Mouse (Mus musculus) limb, embryonic 13.5 days (tissue): ENCODE data around the gene Fitm2. TPM values are rescaled to one million over a fixed set of nuclear protein-coding genes. Genes with fewer than 3 reads are reported as not detected.
"Not testable (repeated sequence)": the region's sequence is repeated elsewhere in the genome, so short reads cannot be mapped to it uniquely, and the experiment has no call there.

ENCODE experiments used
- ATAC-seq: fragments of 200-750 bp; cut with Nextera tagmentation; 2 replicates; pipeline ENCODE4 v1.8.0; 2017; ENCODE audit warnings: low read depth, moderate number of reproducible peaks, moderate TSS enrichment; ENCODE audit not compliant: low FRiP score
- H3K27ac ChIP-seq: fragments of 300-500 bp; sonication (generic); 2 replicates; pipeline ENCODE4 v1.5.1; 2015; ENCODE audit warnings: inconsistent platforms, mild to moderate bottlenecking, moderate library complexity
- H3K27me3 ChIP-seq: fragments of 300-500 bp; sonication (generic); 2 replicates; pipeline ENCODE4 v1.6.1; 2015; ENCODE audit warnings: mild to moderate bottlenecking, inconsistent platforms
- H3K36me3 ChIP-seq: fragments of 300-500 bp; sonication (generic); 2 replicates; pipeline ENCODE4 v1.6.1; 2015; ENCODE audit warnings: inconsistent platforms, mild to moderate bottlenecking, moderate library complexity
- H3K4me1 ChIP-seq: fragments of 300-500 bp; sonication (generic); 2 replicates; pipeline ENCODE4 v1.6.1; 2015; ENCODE audit warnings: inconsistent platforms
- H3K4me2 ChIP-seq: fragments of 300-500 bp; sonication (generic); replicated peaks from 2 replicates; pipeline ENCODE4 v1.6.1; 2015; ENCODE audit warnings: inconsistent platforms, mild to moderate bottlenecking, moderate library complexity
- H3K4me3 ChIP-seq: fragments of 300-500 bp; sonication (generic); 2 replicates; pipeline ENCODE4 v1.5.1; 2015; ENCODE audit warnings: moderate library complexity, mild to moderate bottlenecking, inconsistent platforms
- H3K9ac ChIP-seq: fragments of 300-500 bp; sonication (generic); 2 replicates; pipeline ENCODE4 v1.6.1; 2015; ENCODE audit warnings: mild to moderate bottlenecking, inconsistent platforms
- H3K9me3 ChIP-seq: fragments of 300-500 bp; sonication (generic); 2 replicates; pipeline ENCODE4 v1.6.1; 2016; ENCODE audit warnings: inconsistent platforms
- WGBS: fragments of 180-500 bp; shearing (Covaris S2); methylation state at CpG from one replicate; pipeline ENCODE4 v1.1.7; 2015; 5-methylcytosine and 5-hydroxymethylcytosine counted together
- polyA plus RNA-seq: library from polyadenylated mRNA; unstranded; fragments of >200 nt; fragmentation: Nextera tagmentation; extraction: Ambion mirVana; gene quantifications from 2 replicates; pipeline ENCODE4 v1.2.1, GENCODE M21; 2015

The Fitm2 gene
- polyA plus RNA-seq, 1 experiment from 2014 or later: 11.3 TPM

- H3K9me3 ChIP-seq: no peaks in the 10 kb centered on the region
- 76% methylated on average over 5 of the region's 5 CpGs for WGBS
- ATAC-seq: no peak
Observed at GRCm38 (mm10) chr2:163462386-163462785, 10.0 kb downstream of the Fitm2 start.

DNA sequence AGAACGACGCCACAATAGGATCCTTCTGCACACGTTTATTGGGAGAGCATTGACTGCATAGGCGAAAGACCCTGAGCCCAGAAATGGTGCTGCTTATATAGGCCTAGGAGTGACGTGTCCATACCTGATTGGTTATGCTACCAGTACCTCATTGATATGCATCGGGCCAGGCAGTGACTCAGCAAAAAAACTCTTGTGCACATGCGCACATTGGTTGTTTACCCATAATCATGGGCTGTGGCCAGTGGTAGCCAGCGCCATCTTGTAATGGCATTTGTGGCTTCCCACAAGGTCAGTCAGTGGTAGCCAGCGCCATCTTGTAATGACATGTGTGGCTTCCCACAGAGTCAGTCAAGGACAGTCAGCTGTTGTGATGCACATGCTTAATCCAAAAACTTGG is 11.1 kb downstream of the Fitm2 start:
- WGBS: 94% methylated on average over 9 of the region's 9 CpGs
- H3K27me3 ChIP-seq: peaks cover 32% of the 10 kb centered on the region

More at GRCm38 (mm10) chr2:163462386-163462785, 10.0 kb downstream of the Fitm2 start:
- no peak overlapping the region for H3K4me3 ChIP-seq
- H3K9ac ChIP-seq: no peak overlapping the region
- no peak overlapping the region for H3K4me2 ChIP-seq
- no peak overlapping the region for H3K27ac ChIP-seq
- peaks cover 7% of the 10 kb centered on the region; the same call in 1 of the 2 replicates for H3K36me3 ChIP-seq
- no peaks in the 10 kb centered on the region for H3K4me1 ChIP-seq
- H3K27me3 ChIP-seq: peaks cover 32% of the 10 kb centered on the region

DNA sequence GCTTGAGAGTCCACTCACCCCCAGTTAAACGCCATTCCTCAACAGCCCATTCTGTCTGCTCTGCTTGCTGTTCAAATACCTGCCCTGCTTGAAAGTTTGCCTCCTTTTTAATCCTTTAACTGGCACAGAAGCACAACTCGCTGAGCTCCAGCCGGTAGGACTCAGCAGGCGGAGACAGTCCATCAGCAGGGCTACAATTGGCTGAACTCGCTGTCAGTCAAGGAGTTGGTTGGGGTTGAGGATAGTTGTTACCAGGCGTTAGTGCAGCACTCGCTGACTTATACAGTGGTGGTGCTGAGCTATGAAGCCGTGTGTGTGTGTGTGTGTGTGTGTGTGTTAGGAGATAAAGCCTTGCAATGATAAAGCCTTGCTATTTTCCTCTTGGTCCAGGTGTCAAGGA is 11.8 kb downstream of the Fitm2 start:
- Histone ChIP-seq H3K9me3 (no peaks in the 10 kb centered on the region), H3K9ac (no peak overlapping the region), H3K4me3 (no peak overlapping the region), H3K36me3 (no peaks in the 10 kb centered on the region), H3K4me2 (no peak overlapping the region), H3K27ac (no peak overlapping the region), H3K4me1 (no peaks in the 10 kb centered on the region), H3K27me3 (peaks cover 32% of the 10 kb centered on the region)
- WGBS: 89% methylated on average over 8 of the region's 8 CpGs
- ATAC-seq: no peak

More for the DNA sequence above, 11.1 kb downstream of the Fitm2 start:
- not testable (repeated sequence) for H3K4me2 ChIP-seq, H3K36me3 ChIP-seq, H3K4me3 ChIP-seq, H3K27ac ChIP-seq, H3K4me1 ChIP-seq, H3K9ac ChIP-seq, H3K9me3 ChIP-seq, ATAC-seq

- no peak for ATAC-seq
- Histone ChIP-seq H3K4me1 (no peaks in the 10 kb centered on the region), H3K9me3 (no peaks in the 10 kb centered on the region), H3K36me3 (no peaks in the 10 kb centered on the region), H3K4me3 (no peak overlapping the region), H3K27me3 (peaks cover 32% of the 10 kb centered on the region), H3K4me2 (no peak overlapping the region), H3K27ac (no peak overlapping the region), H3K9ac (no peak overlapping the region)
- 51% methylated on average over 10 of the region's 10 CpGs for WGBS
Observed at GRCm38 (mm10) chr2:163459380-163459779, 13.0 kb downstream of the Fitm2 start.

DNA sequence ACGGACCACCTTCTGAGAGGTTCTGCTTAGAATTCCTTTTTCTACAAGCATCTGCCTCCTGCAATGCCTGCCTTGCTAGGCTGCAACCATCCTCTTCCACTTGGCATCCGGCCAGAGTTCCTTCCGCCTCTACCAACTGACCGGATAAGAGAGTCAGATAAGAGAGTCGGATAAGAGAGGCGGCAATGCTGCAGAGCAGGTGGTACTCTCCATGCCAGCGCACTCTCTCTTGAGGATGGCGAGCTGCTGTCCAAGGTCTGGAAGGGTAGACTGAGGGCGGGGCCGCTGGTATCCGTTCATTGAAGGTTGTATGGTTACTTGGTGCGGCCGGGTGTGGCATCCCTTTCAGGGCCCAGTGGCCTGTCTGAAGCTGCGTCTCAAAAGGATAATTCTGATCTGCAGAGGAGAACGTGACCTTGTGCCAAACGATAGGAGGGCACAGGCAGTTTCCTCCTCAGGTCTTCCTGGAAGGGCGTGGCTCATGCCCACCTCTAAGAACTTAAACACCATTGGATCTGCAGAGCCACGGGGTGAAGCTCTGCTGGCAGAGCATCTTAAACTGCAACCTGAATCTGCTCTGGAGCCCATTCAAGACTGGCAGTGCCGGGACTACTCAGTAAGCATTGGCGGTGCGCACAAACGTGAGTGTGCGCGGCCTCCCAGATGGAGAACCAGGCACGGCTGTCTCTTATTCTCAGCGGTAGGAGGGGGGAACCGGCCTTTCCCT is 13.7 kb downstream of the Fitm2 start:
- WGBS: 53% methylated on average over 27 of the region's 27 CpGs
- H3K4me2 ChIP-seq: no peak overlapping the region
- no peaks in the 10 kb centered on the region for H3K4me1 ChIP-seq
- H3K27me3 ChIP-seq: peaks cover 32% of the 10 kb centered on the region
- no peak for ATAC-seq
- no peak overlapping the region for H3K27ac ChIP-seq
- no peaks in the 10 kb centered on the region for H3K9me3 ChIP-seq
- no peaks in the 10 kb centered on the region for H3K36me3 ChIP-seq
- H3K4me3 ChIP-seq: no peak overlapping the region
- H3K9ac ChIP-seq: no peak overlapping the region

DNA sequence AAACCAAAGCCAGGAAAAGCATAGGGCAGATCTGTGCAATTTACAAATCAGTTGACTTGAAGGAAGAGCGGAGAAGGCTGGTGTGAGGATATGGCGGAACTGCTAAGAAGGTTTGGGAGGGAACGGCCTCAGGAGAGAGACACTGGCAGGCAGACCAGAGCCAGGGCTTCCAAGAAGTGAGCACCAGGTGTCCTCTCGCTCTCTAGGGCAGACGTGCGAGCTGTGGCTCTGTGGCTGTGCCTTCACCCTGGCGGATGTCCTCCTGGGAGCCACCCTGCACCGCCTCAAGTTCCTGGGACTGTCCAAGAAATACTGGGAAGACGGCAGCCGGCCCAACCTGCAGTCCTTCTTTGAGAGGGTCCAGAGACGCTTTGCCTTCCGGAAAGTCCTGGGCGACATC is 19.1 kb downstream of the Fitm2 start:
- H3K4me3 ChIP-seq: no peak overlapping the region
- H3K9me3 ChIP-seq: no peaks in the 10 kb centered on the region
- no peaks in the 10 kb centered on the region for H3K4me1 ChIP-seq
- no peak for ATAC-seq
- no peak overlapping the region for H3K9ac ChIP-seq
- H3K4me2 ChIP-seq: no peak overlapping the region
- H3K27ac ChIP-seq: no peak overlapping the region
- H3K27me3 ChIP-seq: peaks cover 8% of the 10 kb centered on the region
- no peaks in the 10 kb centered on the region for H3K36me3 ChIP-seq
- WGBS: 89% methylated on average over 13 of the region's 13 CpGs

- H3K36me3 ChIP-seq: no peaks in the 10 kb centered on the region
- no peaks in the 10 kb centered on the region for H3K9me3 ChIP-seq
- H3K4me3 ChIP-seq: no peak overlapping the region
- H3K4me2 ChIP-seq: no peak overlapping the region
- H3K4me1 ChIP-seq: no peaks in the 10 kb centered on the region
- H3K9ac ChIP-seq: no peak overlapping the region
- H3K27ac ChIP-seq: no peak overlapping the region
- H3K27me3 ChIP-seq: peaks cover 1% of the 10 kb centered on the region; the same call in 1 of the 2 replicates
- 94% methylated on average over 6 of the region's 6 CpGs for WGBS
- ATAC-seq: no peak
Observed at GRCm38 (mm10) chr2:163452738-163453137, 19.7 kb downstream of the Fitm2 start.

DNA sequence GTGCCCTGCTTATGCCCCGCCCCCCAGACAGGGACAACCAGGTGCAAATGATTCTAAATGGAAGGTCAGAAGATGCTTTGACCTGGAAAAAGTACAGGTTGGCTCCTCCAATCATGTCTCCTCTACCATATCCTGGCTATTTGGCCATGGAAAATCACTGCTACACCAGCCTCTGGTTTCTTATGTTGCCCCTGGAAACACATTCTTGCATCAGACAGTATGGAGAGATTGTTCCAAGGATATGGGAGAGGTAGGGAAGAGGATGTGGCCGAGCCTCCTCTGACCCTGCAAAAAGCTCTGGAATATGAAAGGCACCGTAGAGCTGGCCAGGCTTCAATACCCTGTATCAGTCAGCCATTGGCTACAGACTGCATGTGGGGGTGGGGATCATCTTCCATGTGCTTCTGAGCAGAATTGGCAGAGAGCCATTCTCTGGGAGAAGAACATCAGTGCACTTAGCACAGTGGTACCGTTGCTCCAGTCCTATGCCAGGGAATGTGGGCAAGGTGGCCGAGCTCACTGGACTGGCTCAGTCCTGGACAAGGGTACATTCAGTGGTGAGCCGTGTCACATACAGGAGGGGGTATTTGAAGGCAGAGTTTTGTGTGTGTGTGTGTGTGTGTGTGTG is 21.6 kb downstream of the Fitm2 start:
- no peak overlapping the region for H3K27ac ChIP-seq
- no peak overlapping the region for H3K4me2 ChIP-seq
- H3K36me3 ChIP-seq: no peaks in the 10 kb centered on the region
- H3K4me3 ChIP-seq: no peak overlapping the region
- WGBS: 73% methylated on average over 6 of the region's 6 CpGs
- H3K4me1 ChIP-seq: no peaks in the 10 kb centered on the region
- no peaks in the 10 kb centered on the region for H3K27me3 ChIP-seq
- no peak overlapping the region for H3K9ac ChIP-seq
- ATAC-seq: no peak
- no peaks in the 10 kb centered on the region for H3K9me3 ChIP-seq

GRCm38 (mm10) chr2:163449276-163449675 is 23.2 kb downstream of the Fitm2 start:
- no peak for ATAC-seq
- H3K9ac ChIP-seq: no peak overlapping the region
- no peaks in the 10 kb centered on the region for H3K9me3 ChIP-seq
- no peak overlapping the region for H3K4me3 ChIP-seq
- H3K27me3 ChIP-seq: no peaks in the 10 kb centered on the region
- H3K36me3 ChIP-seq: no peaks in the 10 kb centered on the region
- no peak overlapping the region for H3K27ac ChIP-seq
- no peaks in the 10 kb centered on the region for H3K4me1 ChIP-seq
- no peak overlapping the region for H3K4me2 ChIP-seq
- 65% methylated on average over 3 of the region's 3 CpGs for WGBS

- no peak for ATAC-seq
- WGBS: 83% methylated on average over 12 of the region's 12 CpGs
Observed at GRCm38 (mm10) chr2:163447375-163447774, 25.1 kb downstream of the Fitm2 start.

GRCm38 (mm10) chr2:163444017-163444416 is 28.4 kb downstream of the Fitm2 start:
- no peak overlapping the region for H3K27ac ChIP-seq
- H3K9me3 ChIP-seq: no peaks in the 10 kb centered on the region
- 0 out of 2 replicates have a peak, but pooled peaks cover under 1% of the 10 kb centered on the region for H3K4me1 ChIP-seq
- H3K36me3 ChIP-seq: no peaks in the 10 kb centered on the region
- H3K9ac ChIP-seq: no peak overlapping the region
- no peak overlapping the region for H3K4me3 ChIP-seq
- WGBS: 63% methylated on average over 7 of the region's 7 CpGs
- no peak overlapping the region for H3K4me2 ChIP-seq
- ATAC-seq: no peak
- peaks cover 15% of the 10 kb centered on the region for H3K27me3 ChIP-seq

More at GRCm38 (mm10) chr2:163447375-163447774, 25.1 kb downstream of the Fitm2 start:
- Histone ChIP-seq H3K4me2 (no peak overlapping the region), H3K36me3 (no peaks in the 10 kb centered on the region), H3K9ac (no peak overlapping the region), H3K27me3 (no peaks in the 10 kb centered on the region), H3K4me1 (no peaks in the 10 kb centered on the region), H3K27ac (no peak overlapping the region), H3K9me3 (no peaks in the 10 kb centered on the region), H3K4me3 (no peak overlapping the region)

GRCm38 (mm10) chr2:163443543-163443942 is 28.9 kb downstream of the Fitm2 start:
- peaks cover 6% of the 10 kb centered on the region for H3K4me1 ChIP-seq
- H3K36me3 ChIP-seq: no peaks in the 10 kb centered on the region
- H3K9ac ChIP-seq: no peak overlapping the region
- H3K4me3 ChIP-seq: no peak overlapping the region
- no peaks in the 10 kb centered on the region for H3K9me3 ChIP-seq
- 59% methylated on average over 6 of the region's 6 CpGs for WGBS
- H3K27me3 ChIP-seq: peaks cover 20% of the 10 kb centered on the region
- ATAC-seq: no peak
- no peak overlapping the region for H3K4me2 ChIP-seq
- no peak overlapping the region for H3K27ac ChIP-seq
